Mouse (Mus musculus): Measurements from ENCODE around the gene Cpt1c. TPM values are rescaled to one million over a fixed set of nuclear protein-coding genes. Genes with fewer than 3 reads are reported as not detected.

The Cpt1c gene
- polyA plus RNA-seq, 1 experiment from 2014 or later = 13.7 TPM

GRCm38 (mm10) chr7:44983944-44984832, 9.5 kb upstream of the Cpt1c start:
- Histone ChIP-seq H3K36me3 (ENCODE audit: insufficient read depth, low read length) (peaks cover 29% of the 10 kb centered on the region), H3K4me1 (replicated peaks; ENCODE audit: insufficient read depth, low read length) (peaks cover 19% of the 10 kb centered on the region; the same call in 1 of the 2 replicates), H3K27me3 (ENCODE audit: insufficient read depth, low read length) (no peaks in the 10 kb centered on the region), H3K9me3 (replicated peaks; ENCODE audit: low read length) (no peaks in the 10 kb centered on the region), H3K4me3 (replicated peaks; ENCODE audit: low read depth, low read length) (no peak overlapping the region), H3K27ac (no peak overlapping the region), H3K4me2 (ENCODE audit: low read length) (peak overlapping the region; percentile 86), H3K9ac (ENCODE audit: low read depth, low read length) (0 out of 2 replicates have a peak overlapping the region, but pooled peaks have one; percentile 18)
- DNase-seq (ENCODE audit: low spot score) = no peak
- WGBS = 64% methylated on average over 7 of the region's 7 CpGs
- no peak; the same call in 1 of the 2 replicates for TF ChIP-seq CTCF (IDR thresholded peaks at IDR 0.05; ENCODE audit: low read depth)
- ATAC-seq (replicated peaks; ENCODE audit: low FRiP score, low read depth) = no peak

GRCm38 (mm10) chr7:44983085-44983484, 8.4 kb upstream of the Cpt1c start:
- TF ChIP-seq CTCF (IDR thresholded peaks at IDR 0.05; ENCODE audit: low read depth) = peak; percentile 91
- H3K9ac ChIP-seq (ENCODE audit: low read depth, low read length) = no peak overlapping the region
- H3K4me1 ChIP-seq (replicated peaks; ENCODE audit: insufficient read depth, low read length) = peaks cover 15% of the 10 kb centered on the region; the same call in 1 of the 2 replicates
- DNase-seq (ENCODE audit: low spot score) (peak; percentile 86), ATAC-seq (replicated peaks; ENCODE audit: low FRiP score, low read depth) (no peak)
- no peak overlapping the region for H3K4me2 ChIP-seq (ENCODE audit: low read length)
- no peaks in the 10 kb centered on the region for H3K27me3 ChIP-seq (ENCODE audit: insufficient read depth, low read length)
- 29% methylated on average over 6 of the region's 6 CpGs for WGBS
- no peak overlapping the region for H3K4me3 ChIP-seq (replicated peaks; ENCODE audit: low read depth, low read length)
- H3K27ac ChIP-seq = no peak overlapping the region
- H3K9me3 ChIP-seq (replicated peaks; ENCODE audit: low read length) = no peaks in the 10 kb centered on the region
- peaks cover 41% of the 10 kb centered on the region for H3K36me3 ChIP-seq (ENCODE audit: insufficient read depth, low read length)

- no peak for ATAC-seq (replicated peaks; ENCODE audit: low FRiP score, low read depth)
- no peak for TF ChIP-seq CTCF (IDR thresholded peaks at IDR 0.05; ENCODE audit: low read depth)
- no peak overlapping the region for H3K9ac ChIP-seq (ENCODE audit: low read depth, low read length)
- no peak for DNase-seq (ENCODE audit: low spot score)
- H3K27ac ChIP-seq = no peak overlapping the region
- H3K4me2 ChIP-seq (ENCODE audit: low read length) = no peak overlapping the region
- peaks cover 10% of the 10 kb centered on the region; the same call in 1 of the 2 replicates for H3K4me1 ChIP-seq (replicated peaks; ENCODE audit: insufficient read depth, low read length)
- H3K4me3 ChIP-seq (replicated peaks; ENCODE audit: low read depth, low read length) = no peak overlapping the region
- 94% methylated on average over 8 of the region's 8 CpGs for WGBS
- peaks cover 53% of the 10 kb centered on the region for H3K36me3 ChIP-seq (ENCODE audit: insufficient read depth, low read length)
- H3K27me3 ChIP-seq (ENCODE audit: insufficient read depth, low read length) = no peaks in the 10 kb centered on the region
- no peaks in the 10 kb centered on the region for H3K9me3 ChIP-seq (replicated peaks; ENCODE audit: low read length)
Observed at GRCm38 (mm10) chr7:44981539-44981938, 6.9 kb upstream of the Cpt1c start.

- Histone ChIP-seq H3K9ac (ENCODE audit: low read depth, low read length) (no peak overlapping the region), H3K27ac (no peak overlapping the region), H3K27me3 (ENCODE audit: insufficient read depth, low read length) (no peaks in the 10 kb centered on the region), H3K4me3 (replicated peaks; ENCODE audit: low read depth, low read length) (no peak overlapping the region), H3K4me1 (replicated peaks; ENCODE audit: insufficient read depth, low read length) (peaks cover 8% of the 10 kb centered on the region), H3K36me3 (ENCODE audit: insufficient read depth, low read length) (peaks cover 60% of the 10 kb centered on the region), H3K4me2 (ENCODE audit: low read length) (no peak overlapping the region), H3K9me3 (replicated peaks; ENCODE audit: low read length) (no peaks in the 10 kb centered on the region)
- TF ChIP-seq CTCF (IDR thresholded peaks at IDR 0.05; ENCODE audit: low read depth) = peak; percentile 18; the same call in 1 of the 2 replicates
- no peak for DNase-seq (ENCODE audit: low spot score)
- 94% methylated on average over 3 of the region's 3 CpGs for WGBS
- no peak for ATAC-seq (replicated peaks; ENCODE audit: low FRiP score, low read depth)
Observed at GRCm38 (mm10) chr7:44978300-44978699, 3.6 kb upstream of the Cpt1c start.

GRCm38 (mm10) chr7:44975117-44975419, 417 bp upstream of the Cpt1c start:
- no peak overlapping the region for H3K9ac ChIP-seq (ENCODE audit: low read depth, low read length)
- no peak for ATAC-seq (replicated peaks; ENCODE audit: low FRiP score, low read depth)
- peaks cover 39% of the 10 kb centered on the region; the same call in 1 of the 2 replicates for H3K36me3 ChIP-seq (ENCODE audit: insufficient read depth, low read length)
- no peaks in the 10 kb centered on the region for H3K27me3 ChIP-seq (ENCODE audit: insufficient read depth, low read length)
- no peak for DNase-seq (ENCODE audit: low spot score)
- peak overlapping the region; percentile 70; the same call in 1 of the 2 replicates for H3K4me2 ChIP-seq (ENCODE audit: low read length)
- H3K27ac ChIP-seq = no peak overlapping the region
- no peaks in the 10 kb centered on the region for H3K9me3 ChIP-seq (replicated peaks; ENCODE audit: low read length)
- H3K4me1 ChIP-seq (replicated peaks; ENCODE audit: insufficient read depth, low read length) = peaks cover 10% of the 10 kb centered on the region
- TF ChIP-seq CTCF (IDR thresholded peaks at IDR 0.05; ENCODE audit: low read depth) = no peak
- 23% methylated on average over 6 of the region's 6 CpGs for WGBS
- H3K4me3 ChIP-seq (replicated peaks; ENCODE audit: low read depth, low read length) = no peak overlapping the region

GRCm38 (mm10) chr7:44973415-44974130, 1.1 kb downstream of the Cpt1c start:
- H3K9ac ChIP-seq (ENCODE audit: low read depth, low read length) = peak overlapping the region; percentile 54
- H3K4me2 ChIP-seq (ENCODE audit: low read length) = peak overlapping the region; percentile 70
- H3K27ac ChIP-seq = peak overlapping the region; percentile 36; the same call in 1 of the 2 replicates
- DNase-seq (ENCODE audit: low spot score) (no peak), ATAC-seq (replicated peaks; ENCODE audit: low FRiP score, low read depth) (no peak)
- H3K4me3 ChIP-seq (replicated peaks; ENCODE audit: low read depth, low read length) = peak overlapping the region; percentile 48
- no peaks in the 10 kb centered on the region for H3K9me3 ChIP-seq (replicated peaks; ENCODE audit: low read length)
- H3K36me3 ChIP-seq (ENCODE audit: insufficient read depth, low read length) = peaks cover 24% of the 10 kb centered on the region; the same call in 1 of the 2 replicates
- H3K27me3 ChIP-seq (ENCODE audit: insufficient read depth, low read length) = no peaks in the 10 kb centered on the region
- no peak for TF ChIP-seq CTCF (IDR thresholded peaks at IDR 0.05; ENCODE audit: low read depth)
- peaks cover 10% of the 10 kb centered on the region for H3K4me1 ChIP-seq (replicated peaks; ENCODE audit: insufficient read depth, low read length)
- WGBS = 41% methylated on average over 14 of the region's 14 CpGs
